Mouse (Mus musculus) cerebellum, adult 9-10 months (tissue): ENCODE results near the gene Slco3a1.

ENCODE experiments used
- DNase-seq: peaks from one replicate; pipeline ENCODE4 v3.0.0; 2022

The Slco3a1 gene

DNA sequence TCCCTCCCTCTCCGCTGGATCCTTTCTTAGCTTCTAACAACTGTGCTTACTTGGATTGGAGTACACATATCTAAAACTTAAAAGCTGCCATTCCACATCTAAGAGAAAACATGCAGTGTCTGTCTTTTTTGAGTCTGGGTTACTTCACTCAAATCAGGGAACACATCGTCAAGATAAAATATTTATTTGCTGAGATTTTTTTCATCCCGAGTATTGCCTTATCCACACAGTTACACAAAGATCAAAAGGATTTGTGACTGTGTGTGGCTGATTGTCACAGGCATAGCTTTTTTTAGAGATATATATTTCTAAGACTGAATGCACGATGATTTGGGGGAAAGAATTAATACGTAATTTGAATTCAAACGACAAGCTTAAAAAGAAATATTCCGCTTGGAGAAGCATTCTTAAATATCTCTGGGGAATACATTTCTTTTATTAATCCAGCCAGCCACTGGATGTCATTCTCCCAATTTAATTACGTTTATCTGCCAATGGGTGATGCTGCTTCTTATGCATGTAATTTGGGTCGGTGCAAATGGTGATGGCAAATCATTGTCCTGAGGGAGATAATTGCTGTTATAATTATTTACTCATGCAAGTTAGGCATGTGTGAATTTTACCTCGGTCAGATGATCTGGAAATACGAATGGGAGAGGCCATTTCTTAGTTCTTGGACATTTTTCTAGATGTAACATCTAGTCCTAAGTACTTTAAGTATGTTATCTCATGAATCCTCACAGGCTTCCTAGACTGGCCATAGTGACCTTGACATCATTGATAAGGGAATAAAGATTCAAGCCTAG, 285.1 kb downstream of the Slco3a1 start:
- no peak for DNase-seq

- DNase-seq, result no peak
These were observed 287.9 kb downstream of the Slco3a1 start for GRCm38 (mm10) chr7:74266511-74267168.

GRCm38 (mm10) chr7:74256291-74256690, 298.3 kb downstream of the Slco3a1 start:
- no peak for DNase-seq

DNA sequence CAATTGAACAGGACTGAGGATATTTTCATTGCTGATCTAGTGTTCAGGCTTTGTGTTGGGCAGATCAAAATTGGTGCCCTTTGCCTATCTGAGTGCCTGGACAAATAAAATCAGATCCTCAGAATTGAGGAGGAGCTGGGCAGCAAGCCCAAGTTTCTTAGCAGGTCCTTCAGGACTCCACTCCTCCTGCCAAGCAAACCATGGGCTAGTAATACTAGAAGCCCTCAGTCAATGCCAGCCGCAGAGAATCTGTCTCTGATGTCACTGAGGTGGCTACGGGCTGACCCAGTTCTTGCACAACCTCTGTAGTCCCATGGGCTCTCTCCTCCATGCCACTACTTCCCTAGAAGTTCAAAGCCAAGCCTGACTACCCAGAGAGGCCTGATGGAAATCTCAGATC, 302.5 kb downstream of the Slco3a1 start:
- DNase-seq, result no peak

DNA sequence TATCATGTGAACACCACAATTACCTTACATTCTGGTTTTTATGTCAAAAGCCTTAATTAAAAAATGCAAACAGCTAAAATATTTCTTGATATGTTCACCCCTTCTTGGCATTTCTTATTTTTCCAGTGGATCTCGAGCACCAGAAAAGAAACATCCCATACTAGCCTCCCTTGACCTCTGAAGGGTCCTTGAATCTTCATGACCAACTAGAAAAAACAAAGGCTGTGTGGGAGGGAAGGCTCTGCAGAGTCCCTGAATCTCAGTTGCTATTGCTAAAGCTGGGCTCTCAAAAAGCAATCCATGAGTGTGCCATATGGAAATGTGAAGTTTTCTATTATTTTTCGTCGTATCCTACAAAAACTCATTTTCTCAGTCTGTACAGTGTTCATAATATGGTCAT, 313.3 kb downstream of the Slco3a1 start:
- no peak for DNase-seq

DNA sequence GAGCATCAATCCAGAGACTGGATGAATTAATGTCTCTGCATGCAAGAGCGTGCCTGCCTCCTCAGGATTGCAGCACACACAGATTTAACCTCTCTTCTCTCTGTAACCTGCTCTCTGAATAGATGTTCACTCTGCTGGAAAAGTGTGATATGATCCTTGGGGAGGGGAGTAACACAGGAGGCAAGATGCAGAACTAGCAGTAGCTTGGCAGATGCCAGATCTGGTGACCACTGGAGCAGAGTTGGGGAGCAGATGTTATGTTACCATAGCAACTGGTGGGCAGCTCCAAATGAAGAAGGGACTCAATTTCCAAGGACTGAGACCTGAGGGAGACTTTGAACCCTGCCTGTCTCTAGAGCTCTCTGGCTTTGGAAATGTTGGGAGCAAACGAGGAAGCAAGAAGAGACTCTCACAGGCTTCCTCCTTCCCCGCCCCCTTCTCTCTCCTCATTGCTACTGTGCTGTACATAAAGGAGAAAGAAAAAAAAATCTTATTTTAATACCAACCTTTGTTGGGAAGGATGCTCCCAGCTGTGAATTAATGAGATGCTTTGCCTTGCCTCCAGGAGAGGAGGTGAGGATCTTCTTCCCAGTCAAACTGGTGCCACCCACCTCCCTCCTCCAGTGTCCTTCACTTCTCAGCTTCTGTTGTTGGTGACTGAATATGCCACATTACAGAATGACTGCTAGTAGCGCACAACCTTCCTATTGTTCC, 314.0 kb downstream of the Slco3a1 start:
- DNase-seq, result no peak
